39 mouse cellular contexts compared by ENCODE assay signal in the genomic region with DNA sequence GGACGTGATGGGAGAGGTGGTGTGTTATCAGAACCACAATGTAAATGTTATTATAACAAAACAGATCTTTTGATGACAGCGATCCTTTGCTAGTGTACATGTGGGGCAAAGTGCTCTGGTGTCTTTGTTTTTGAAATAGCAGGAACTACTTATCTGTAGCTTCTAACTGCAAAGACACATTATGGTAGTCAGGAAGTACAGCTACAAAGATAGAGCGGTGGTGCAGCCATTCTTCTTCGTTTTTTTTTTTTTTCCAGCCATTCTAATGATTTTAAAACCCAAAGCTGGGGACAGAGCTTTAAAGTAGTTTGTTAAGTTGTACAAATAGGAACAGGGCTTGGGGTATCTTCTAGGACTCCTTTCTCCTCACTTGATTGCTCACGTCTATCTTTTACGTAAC. TPM values are rescaled to one million over a fixed set of nuclear protein-coding genes. Genes with fewer than 3 reads are reported as not detected.
"Had no signal": no experiment of that assay in that cellular context is flagged by ENCODE, and none has a peak within 500 bp of the region (broad histone marks: within the 10 kb centered on the region; RNA-seq: fewer than 3 reads in every experiment).

No protein-coding gene starts in this region.

- H3K9ac ChIP-seq: embryonic facial prominence, embryonic 12.5 days; embryonic facial prominence, embryonic 13.5 days; embryonic facial prominence, embryonic 15.5 days; forebrain, embryonic 12.5 days; forebrain, embryonic 13.5 days; forebrain, embryonic 15.5 days; forebrain, postnatal 0 days had no signal

- H3K27ac ChIP-seq: embryonic facial prominence, embryonic 10.5 days; embryonic facial prominence, embryonic 12.5 days; embryonic facial prominence, embryonic 13.5 days; embryonic facial prominence, embryonic 15.5 days; forebrain, embryonic 10.5 days; forebrain, embryonic 12.5 days; forebrain, embryonic 13.5 days; forebrain, embryonic 15.5 days; gastrocnemius, adult 2 months; heart, adult 2 months had no signal

- H3K4me3 ChIP-seq: embryonic facial prominence, embryonic 10.5 days; embryonic facial prominence, embryonic 12.5 days; embryonic facial prominence, embryonic 13.5 days; embryonic facial prominence, embryonic 15.5 days; erythroblast, embryonic 14.5 days; forebrain, embryonic 10.5 days; forebrain, embryonic 12.5 days; forebrain, embryonic 13.5 days; forebrain, embryonic 15.5 days; gastrocnemius, adult 2 months; heart, adult 2 months had no signal

- ATAC-seq: forebrain, embryonic 13.5 days; forebrain, embryonic 14.5 days; forebrain, embryonic 15.5 days; forebrain, embryonic 16.5 days; forebrain, postnatal 0 days had no signal

- H3K27me3 ChIP-seq: embryonic facial prominence, embryonic 12.5 days; embryonic facial prominence, embryonic 13.5 days; embryonic facial prominence, embryonic 15.5 days; forebrain, embryonic 12.5 days; forebrain, embryonic 13.5 days; forebrain, embryonic 15.5 days had no signal

- H3K9me3 ChIP-seq: embryonic facial prominence, embryonic 10.5 days; embryonic facial prominence, embryonic 12.5 days; embryonic facial prominence, embryonic 13.5 days; embryonic facial prominence, embryonic 15.5 days; forebrain, embryonic 10.5 days; forebrain, embryonic 12.5 days; forebrain, embryonic 13.5 days; forebrain, embryonic 15.5 days had no signal

- H3K4me2 ChIP-seq: embryonic facial prominence, embryonic 12.5 days; embryonic facial prominence, embryonic 13.5 days; embryonic facial prominence, embryonic 15.5 days; forebrain, embryonic 12.5 days; forebrain, embryonic 13.5 days; forebrain, embryonic 15.5 days had no signal

- DNase-seq: cerebellum, adult 9-10 months; cerebellum, adult 9-11 months; cerebellum, postnatal 10 days; cerebellum, postnatal 14 days; cerebellum, postnatal 25 days; cerebellum, postnatal 36 days; embryo, embryonic 11 days; forebrain, postnatal 0 days; gastrocnemius, adult 2 months; gastrocnemius, postnatal 10 days; gastrocnemius, postnatal 14 days; gastrocnemius, postnatal 25 days; gastrocnemius, postnatal 36 days; heart, adult 11 months; heart, adult 18-20 months; heart, adult 2 months had no signal

- H3K36me3 ChIP-seq: forebrain, embryonic 12.5 days had no signal

RNA-seq across cellular contexts. Expression of gene Panx3, which starts 9.6 kb away (rescaled TPM):
- total RNA-seq: common myeloid progenitor, adult 5-6 weeks; gastrocnemius, adult 18-20 months; gastrocnemius, adult 2 months; gastrocnemius, adult 8-10 months; gastrocnemius, postnatal 14 days; gastrocnemius, postnatal 25 days; gastrocnemius, postnatal 36 days; gastrocnemius, postnatal 4 days; granulocyte monocyte progenitor cell, adult 5-6 weeks; heart, adult 18-20 months; heart, adult 2 months; heart, adult 8-10 months had no signal
- polyA plus RNA-seq: cortical plate, adult 2 months; erythroblast, embryonic 14.5 days; forebrain, embryonic 10.5 days; forebrain, embryonic 14.5 days; forebrain, embryonic 15.5 days; forebrain, embryonic 16.5 days; forebrain, postnatal 0 days; frontal cortex, adult 2 months; gonadal fat pad, adult 2 months; heart, adult 2 months had no signal

RNA-seq across cellular contexts. Expression of gene Olfr160, which starts 56.6 kb away (rescaled TPM):
- total RNA-seq: common myeloid progenitor, adult 5-6 weeks; forebrain, postnatal 0 days; gastrocnemius, adult 18-20 months; gastrocnemius, adult 2 months; gastrocnemius, adult 8-10 months; gastrocnemius, postnatal 10 days; gastrocnemius, postnatal 14 days; gastrocnemius, postnatal 25 days; gastrocnemius, postnatal 36 days; gastrocnemius, postnatal 4 days; granulocyte monocyte progenitor cell, adult 5-6 weeks; heart, adult 18-20 months; heart, adult 2 months; heart, adult 8-10 months had no signal
- polyA plus RNA-seq: cortical plate, adult 2 months; embryonic facial prominence, embryonic 10.5 days; embryonic facial prominence, embryonic 11.5 days; embryonic facial prominence, embryonic 12.5 days; embryonic facial prominence, embryonic 13.5 days; embryonic facial prominence, embryonic 14.5 days; erythroblast, embryonic 14.5 days; forebrain, embryonic 10.5 days; forebrain, embryonic 11.5 days; forebrain, embryonic 12.5 days; forebrain, embryonic 13.5 days; forebrain, embryonic 14.5 days; forebrain, embryonic 15.5 days; forebrain, embryonic 16.5 days; forebrain, postnatal 0 days; gonadal fat pad, adult 2 months; heart, adult 2 months had no signal
